Mouse (Mus musculus): Measurements from ENCODE around the gene Nfkbia. TPM values are rescaled to one million over a fixed set of nuclear protein-coding genes. Genes with fewer than 3 reads are reported as not detected.

Nfkbia gene
- polyA plus RNA-seq, 1 experiment from 2014 or later = 43.1 TPM

DNA sequence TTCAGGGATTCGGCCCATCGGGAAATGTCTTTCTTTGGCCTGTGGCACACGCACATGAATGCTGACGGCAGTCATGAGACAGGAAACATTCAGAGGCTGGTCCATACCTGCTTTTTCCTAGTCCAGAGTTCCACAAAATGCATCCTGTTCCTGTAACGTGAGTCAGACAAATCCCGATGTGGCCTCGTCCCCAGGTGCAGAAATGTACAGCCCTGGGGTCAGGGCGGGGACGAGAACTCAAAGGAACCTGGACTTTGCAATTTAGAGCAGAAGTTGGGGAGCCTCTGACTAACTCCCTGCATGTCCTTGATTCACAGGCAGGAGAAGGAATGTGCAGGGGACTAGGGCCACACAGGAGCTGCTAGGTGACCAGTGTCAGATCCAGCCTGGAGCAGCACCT, 21.1 kb downstream of the Nfkbia start:
- WGBS = 88% methylated on average over 9 of the region's 9 CpGs

DNA sequence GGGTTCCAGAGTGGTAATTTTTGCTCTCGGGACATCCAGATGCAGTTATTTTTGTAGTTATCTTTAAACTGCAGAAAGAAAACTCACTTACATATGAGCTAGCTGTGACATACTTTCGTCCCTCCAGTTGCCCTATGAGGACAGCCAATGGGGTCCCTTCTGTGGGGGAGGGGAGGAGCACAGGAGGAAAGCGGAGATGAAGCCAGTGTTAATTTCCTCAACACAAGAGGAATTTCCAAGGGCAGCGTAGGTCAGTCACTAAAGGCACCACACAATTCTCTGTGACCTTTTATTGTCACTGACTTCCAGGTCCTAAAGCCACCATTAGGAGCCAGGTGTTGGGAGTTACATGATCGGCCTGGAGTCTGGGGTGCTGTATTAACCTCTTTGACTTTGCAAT, 22.0 kb downstream of the Nfkbia start:
- no peaks in the 10 kb centered on the region for H3K9me3 ChIP-seq (ENCODE audit: control insufficient read depth, low read length)
- H3K4me2 ChIP-seq = no peak overlapping the region
- H3K9ac ChIP-seq (ENCODE audit: low read length) = no peak overlapping the region
- 45% methylated on average over 5 of the region's 5 CpGs for WGBS
- H3K36me3 ChIP-seq (ENCODE audit: control insufficient read depth, insufficient read depth, low read length) = no peaks in the 10 kb centered on the region
- ATAC-seq (ENCODE audit: low FRiP score) (no peak), DNase-seq (ENCODE audit: low spot score, missing footprints) (peak; percentile 82)
- H3K27me3 ChIP-seq (ENCODE audit: control insufficient read depth, insufficient read depth, low read length) = no peaks in the 10 kb centered on the region
- peaks cover 19% of the 10 kb centered on the region for H3K4me1 ChIP-seq (ENCODE audit: control insufficient read depth, insufficient read depth, low read length)
- H3K27ac ChIP-seq (ENCODE audit: low read depth, low read length) = no peak overlapping the region
- no peak overlapping the region for H3K4me3 ChIP-seq (ENCODE audit: low read depth, low read length)

More for the DNA sequence above, 21.1 kb downstream of the Nfkbia start:
- no peak overlapping the region for H3K4me2 ChIP-seq
- peaks cover 17% of the 10 kb centered on the region for H3K4me1 ChIP-seq (ENCODE audit: control insufficient read depth, insufficient read depth, low read length)
- no peak overlapping the region for H3K27ac ChIP-seq (ENCODE audit: low read depth, low read length)
- no peaks in the 10 kb centered on the region for H3K27me3 ChIP-seq (ENCODE audit: control insufficient read depth, insufficient read depth, low read length)
- ATAC-seq (ENCODE audit: low FRiP score) (no peak), DNase-seq (ENCODE audit: low spot score, missing footprints) (no peak)
- H3K4me3 ChIP-seq (ENCODE audit: low read depth, low read length) = no peak overlapping the region
- H3K9ac ChIP-seq (ENCODE audit: low read length) = no peak overlapping the region
- H3K36me3 ChIP-seq (ENCODE audit: control insufficient read depth, insufficient read depth, low read length) = no peaks in the 10 kb centered on the region
- H3K9me3 ChIP-seq (ENCODE audit: control insufficient read depth, low read length) = no peaks in the 10 kb centered on the region

DNA sequence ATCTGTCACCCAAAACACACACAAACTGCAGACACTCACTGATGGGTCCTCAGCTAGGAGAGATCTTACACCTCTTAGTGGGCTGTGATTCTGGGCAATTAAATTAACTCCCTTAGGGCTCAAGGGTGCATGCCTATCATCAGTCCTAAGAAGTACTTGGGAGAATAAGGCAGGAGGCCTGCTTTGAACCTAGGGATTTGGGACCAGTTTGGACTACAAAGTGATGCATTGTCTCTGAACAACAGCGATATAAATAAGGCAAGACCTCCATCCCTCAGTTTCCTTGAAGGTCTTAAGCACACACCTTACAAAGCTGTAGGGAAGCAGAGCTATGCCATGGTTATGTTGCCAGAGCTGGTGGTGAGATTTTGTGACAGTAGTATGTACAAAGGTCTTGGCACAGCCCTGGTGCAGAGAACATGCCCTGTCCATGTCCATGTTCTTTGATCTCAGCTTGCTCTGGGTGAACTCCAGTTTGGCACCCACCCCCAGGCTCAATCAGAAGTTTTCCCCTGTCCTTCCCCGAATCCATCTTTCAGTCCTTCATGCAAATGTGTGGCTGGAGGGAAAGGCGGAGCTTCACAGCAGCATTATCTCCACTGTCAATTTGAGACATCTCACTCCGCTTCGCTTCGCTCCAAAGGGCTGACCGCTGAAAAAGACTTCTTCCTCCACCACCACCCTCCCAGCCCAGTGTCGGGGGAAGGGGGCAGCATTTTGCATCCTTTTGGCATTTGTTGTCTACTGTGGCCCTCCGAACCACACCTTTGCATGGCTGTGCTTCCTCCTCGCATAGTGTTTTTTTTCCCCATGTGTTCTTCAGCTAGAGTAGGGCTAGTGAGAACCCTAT, 24.9 kb downstream of the Nfkbia start:
- ATAC-seq (ENCODE audit: low FRiP score) (peak; percentile 19; the same call in 1 of the 2 replicates), DNase-seq (ENCODE audit: low spot score, missing footprints) (peak; percentile 84)
- H3K4me1 ChIP-seq (ENCODE audit: control insufficient read depth, insufficient read depth, low read length) = peaks cover 23% of the 10 kb centered on the region
- H3K27me3 ChIP-seq (ENCODE audit: control insufficient read depth, insufficient read depth, low read length) = no peaks in the 10 kb centered on the region
- no peaks in the 10 kb centered on the region for H3K9me3 ChIP-seq (ENCODE audit: control insufficient read depth, low read length)
- H3K27ac ChIP-seq (ENCODE audit: low read depth, low read length) = no peak overlapping the region
- H3K4me2 ChIP-seq = no peak overlapping the region
- no peak overlapping the region for H3K9ac ChIP-seq (ENCODE audit: low read length)
- 39% methylated on average over 10 of the region's 10 CpGs for WGBS
- no peak overlapping the region for H3K4me3 ChIP-seq (ENCODE audit: low read depth, low read length)
- H3K36me3 ChIP-seq (ENCODE audit: control insufficient read depth, insufficient read depth, low read length) = no peaks in the 10 kb centered on the region

DNA sequence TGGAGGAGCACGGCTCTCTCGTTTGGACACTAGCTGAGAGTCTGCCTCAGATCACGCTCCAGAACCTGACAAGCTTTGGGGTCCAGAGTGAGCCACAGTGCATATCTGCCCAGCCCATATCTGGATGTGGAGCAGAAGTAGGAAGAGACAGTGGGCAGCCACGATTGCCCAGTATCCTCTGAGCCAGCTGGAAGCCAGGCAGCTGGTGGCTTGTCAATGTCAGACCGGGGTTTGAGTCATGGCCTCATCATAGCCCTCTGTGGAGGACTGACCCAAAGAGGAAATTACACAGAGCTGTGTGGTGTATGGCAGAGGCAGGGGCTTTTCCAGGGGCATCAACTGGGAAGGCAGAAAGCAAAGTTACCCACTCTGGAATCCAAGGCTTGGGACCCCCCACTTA, 25.6 kb downstream of the Nfkbia start:
- no peak for DNase-seq (ENCODE audit: low spot score, missing footprints)
- Histone ChIP-seq H3K9me3 (ENCODE audit: control insufficient read depth, low read length) (no peaks in the 10 kb centered on the region), H3K9ac (ENCODE audit: low read length) (no peak overlapping the region), H3K4me3 (ENCODE audit: low read depth, low read length) (no peak overlapping the region), H3K36me3 (ENCODE audit: control insufficient read depth, insufficient read depth, low read length) (no peaks in the 10 kb centered on the region), H3K4me2 (no peak overlapping the region), H3K27ac (ENCODE audit: low read depth, low read length) (no peak overlapping the region), H3K4me1 (ENCODE audit: control insufficient read depth, insufficient read depth, low read length) (peaks cover 23% of the 10 kb centered on the region), H3K27me3 (ENCODE audit: control insufficient read depth, insufficient read depth, low read length) (no peaks in the 10 kb centered on the region)
- WGBS = 77% methylated on average over 5 of the region's 5 CpGs
- no peak for ATAC-seq (ENCODE audit: low FRiP score)

DNA sequence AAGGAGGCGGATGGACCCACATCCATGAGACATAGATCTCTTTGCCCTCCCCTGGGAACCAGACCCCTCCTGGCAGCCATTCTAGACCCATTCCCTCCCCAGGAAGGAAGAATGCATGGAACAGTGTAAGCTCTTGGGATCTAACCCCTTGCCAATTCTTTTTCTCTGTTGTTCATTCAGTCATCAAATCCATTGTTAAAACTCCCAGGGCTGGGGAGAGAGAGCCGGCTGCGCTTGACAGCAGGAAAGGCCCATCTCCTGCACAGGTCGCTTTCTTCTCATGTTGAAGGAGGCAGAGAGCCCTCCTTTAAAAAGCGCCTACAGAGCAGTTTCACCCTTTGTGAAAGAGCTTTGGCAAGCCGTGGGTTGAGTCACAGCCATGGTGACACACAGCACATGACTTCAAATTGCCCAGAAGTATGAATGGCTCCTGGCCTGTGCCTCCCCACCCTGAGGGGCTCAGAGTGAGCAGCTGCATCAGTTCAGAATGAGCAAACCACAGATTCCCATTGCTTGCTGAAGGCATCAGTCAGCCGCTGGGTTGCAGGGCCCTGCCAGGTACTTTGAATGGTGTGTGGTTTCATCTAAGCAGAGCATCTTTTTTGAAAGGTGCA, 26.3 kb downstream of the Nfkbia start:
- WGBS = 49% methylated on average over 7 of the region's 7 CpGs
- ATAC-seq (ENCODE audit: low FRiP score) (no peak), DNase-seq (ENCODE audit: low spot score, missing footprints) (no peak)

DNA sequence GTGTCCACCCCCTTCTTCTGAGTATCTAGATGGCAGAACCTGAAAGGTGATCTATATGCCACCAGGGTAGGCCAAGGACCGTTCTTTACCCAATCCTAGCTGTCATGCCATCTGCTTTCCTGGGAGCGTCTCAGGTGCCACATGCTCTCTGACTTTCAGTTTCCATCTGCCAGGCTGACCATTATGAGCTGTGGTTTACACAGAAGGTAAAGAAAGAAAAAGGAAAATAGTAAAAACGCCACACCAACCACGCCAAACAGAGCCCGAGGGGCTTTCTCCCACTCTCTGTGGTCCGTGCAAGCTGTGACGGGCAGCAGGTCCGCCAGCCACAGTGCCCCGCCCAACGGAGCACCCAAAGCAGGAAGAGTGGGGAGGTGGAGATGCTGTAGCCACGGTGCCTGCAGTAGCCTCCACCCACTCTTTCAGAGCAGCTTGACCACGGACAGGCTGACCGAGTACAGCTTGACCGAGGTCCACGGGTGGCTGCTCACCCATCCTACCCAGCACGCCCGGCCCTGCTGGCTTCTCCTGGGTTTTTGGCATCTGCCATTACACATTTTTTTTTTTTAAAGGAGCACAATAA, 27.0 kb downstream of the Nfkbia start:
- DNase-seq (ENCODE audit: low spot score, missing footprints) (no peak), ATAC-seq (ENCODE audit: low FRiP score) (no peak)
- H3K9ac ChIP-seq (ENCODE audit: low read length) = no peak overlapping the region
- H3K4me3 ChIP-seq (ENCODE audit: low read depth, low read length) = no peak overlapping the region
- WGBS = 79% methylated on average over 17 of the region's 17 CpGs
- peaks cover 23% of the 10 kb centered on the region for H3K4me1 ChIP-seq (ENCODE audit: control insufficient read depth, insufficient read depth, low read length)
- no peak overlapping the region for H3K4me2 ChIP-seq
- no peaks in the 10 kb centered on the region for H3K27me3 ChIP-seq (ENCODE audit: control insufficient read depth, insufficient read depth, low read length)
- no peak overlapping the region for H3K27ac ChIP-seq (ENCODE audit: low read depth, low read length)
- no peaks in the 10 kb centered on the region for H3K9me3 ChIP-seq (ENCODE audit: control insufficient read depth, low read length)
- H3K36me3 ChIP-seq (ENCODE audit: control insufficient read depth, insufficient read depth, low read length) = no peaks in the 10 kb centered on the region

More for the DNA sequence above, 26.3 kb downstream of the Nfkbia start:
- Histone ChIP-seq H3K4me1 (ENCODE audit: control insufficient read depth, insufficient read depth, low read length) (peaks cover 23% of the 10 kb centered on the region), H3K27ac (ENCODE audit: low read depth, low read length) (no peak overlapping the region; the same call in 1 of the 2 replicates), H3K9me3 (ENCODE audit: control insufficient read depth, low read length) (no peaks in the 10 kb centered on the region), H3K36me3 (ENCODE audit: control insufficient read depth, insufficient read depth, low read length) (no peaks in the 10 kb centered on the region), H3K4me3 (ENCODE audit: low read depth, low read length) (no peak overlapping the region), H3K4me2 (no peak overlapping the region), H3K27me3 (ENCODE audit: control insufficient read depth, insufficient read depth, low read length) (no peaks in the 10 kb centered on the region), H3K9ac (ENCODE audit: low read length) (no peak overlapping the region)

DNA sequence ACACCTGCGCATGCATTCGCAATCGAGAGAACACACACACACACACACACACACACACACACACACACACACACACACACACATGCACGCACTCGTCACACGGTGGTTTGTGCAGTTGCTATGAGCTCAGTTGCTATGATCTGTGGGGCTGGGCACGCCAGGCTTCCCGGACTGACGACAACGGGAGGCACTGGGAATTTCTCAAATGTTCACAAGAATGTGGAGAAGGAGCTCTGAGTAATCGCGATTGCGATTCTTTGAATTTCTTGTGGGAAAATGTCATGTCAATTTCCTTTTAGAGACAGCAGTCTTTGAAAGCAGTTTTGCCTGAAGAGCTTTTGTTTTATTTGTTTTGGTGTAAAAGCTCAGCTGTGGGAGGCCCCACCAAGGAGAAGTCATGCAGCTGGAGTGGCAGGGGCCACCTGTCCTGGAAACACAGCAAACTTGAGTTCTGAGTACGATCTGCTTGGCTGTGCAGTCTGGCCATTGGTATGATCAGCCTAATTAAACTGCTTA, 27.5 kb downstream of the Nfkbia start:
- no peak overlapping the region for H3K4me3 ChIP-seq (ENCODE audit: low read depth, low read length)
- no peaks in the 10 kb centered on the region for H3K27me3 ChIP-seq (ENCODE audit: control insufficient read depth, insufficient read depth, low read length)
- no peaks in the 10 kb centered on the region for H3K9me3 ChIP-seq (ENCODE audit: control insufficient read depth, low read length)
- no peak overlapping the region for H3K9ac ChIP-seq (ENCODE audit: low read length)
- no peak for DNase-seq (ENCODE audit: low spot score, missing footprints)
- ATAC-seq (ENCODE audit: low FRiP score) = no peak
- no peak overlapping the region for H3K27ac ChIP-seq (ENCODE audit: low read depth, low read length)
- H3K4me1 ChIP-seq (ENCODE audit: control insufficient read depth, insufficient read depth, low read length) = peaks cover 23% of the 10 kb centered on the region
- no peaks in the 10 kb centered on the region for H3K36me3 ChIP-seq (ENCODE audit: control insufficient read depth, insufficient read depth, low read length)
- H3K4me2 ChIP-seq = no peak overlapping the region
- 61% methylated on average over 14 of the region's 14 CpGs for WGBS

DNA sequence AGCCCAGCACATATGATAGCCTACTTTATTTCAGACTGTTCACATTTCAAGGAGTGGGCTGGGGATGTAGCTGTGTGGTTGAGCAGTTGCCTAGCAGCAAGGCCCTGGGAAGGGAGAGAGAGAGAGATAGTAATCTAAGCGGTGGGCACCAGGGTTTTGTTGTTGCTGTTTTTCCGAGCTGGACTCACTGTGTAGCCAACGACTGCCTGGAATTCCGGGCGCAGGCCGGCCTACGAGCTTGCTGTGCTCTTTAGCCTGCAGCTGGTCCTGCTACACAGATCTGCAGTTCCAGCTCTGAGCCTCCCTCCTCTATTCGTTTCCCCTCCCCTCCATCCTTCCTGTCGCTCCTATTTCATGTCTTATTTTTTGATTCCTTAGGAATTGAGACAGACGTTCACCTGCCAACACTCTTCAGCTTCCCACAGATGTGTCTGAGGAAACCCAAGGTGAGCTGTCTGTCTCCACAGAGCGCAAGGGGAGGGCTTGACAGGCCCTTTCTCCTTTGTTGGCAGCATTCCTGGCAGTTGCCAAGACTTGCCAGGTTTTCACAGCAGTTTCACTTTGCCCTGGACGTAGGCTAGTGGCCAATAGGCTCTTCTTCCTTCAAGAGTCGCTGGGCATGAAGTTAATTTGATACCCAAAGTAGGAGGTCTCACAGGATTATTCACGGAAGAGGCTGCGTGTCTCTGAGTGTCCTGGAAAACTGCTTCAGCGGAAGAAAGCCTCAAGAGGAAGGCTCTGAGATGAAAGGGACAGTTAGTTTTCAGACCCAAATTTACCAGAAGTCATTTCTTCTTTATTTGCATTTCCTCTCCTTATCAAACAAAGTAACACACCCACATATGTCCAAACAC, 28.2 kb downstream of the Nfkbia start:
- DNase-seq (ENCODE audit: low spot score, missing footprints) (peak; percentile 91), ATAC-seq (ENCODE audit: low FRiP score) (peak; percentile 66)
- Histone ChIP-seq H3K4me3 (ENCODE audit: low read depth, low read length) (no peak overlapping the region), H3K9me3 (ENCODE audit: control insufficient read depth, low read length) (no peaks in the 10 kb centered on the region), H3K27ac (ENCODE audit: low read depth, low read length) (peak overlapping the region; percentile 25), H3K9ac (ENCODE audit: low read length) (no peak overlapping the region), H3K27me3 (ENCODE audit: control insufficient read depth, insufficient read depth, low read length) (no peaks in the 10 kb centered on the region), H3K4me1 (ENCODE audit: control insufficient read depth, insufficient read depth, low read length) (peaks cover 23% of the 10 kb centered on the region), H3K4me2 (peak overlapping the region; percentile 17), H3K36me3 (ENCODE audit: control insufficient read depth, insufficient read depth, low read length) (no peaks in the 10 kb centered on the region)
- 21% methylated on average over 16 of the region's 16 CpGs for WGBS
